Mouse (Mus musculus) Patski (cell line): ENCODE measurements at regions not wholly inside any gene's neighbourhood (a gene's known extent, or its start where the extent isn't known, plus 50 kb on each side); places are given as distances from the start of the nearest gene placed in this dataset.

Experiments
- ATAC-seq: fragments of 100-300 bp; one replicate; pipeline ENCODE4 v1.8.0; 2021
- CTCF ChIA-PET: fragments of 350-600 bp; sonication (Branson Sonifier 250); formaldehyde crosslinking; loops from one replicate; lab custom pipeline; 2022; ENCODE audit warnings: inconsistent platforms; lab: Charles Lee
- POLR2A ChIA-PET: fragments of 350-600 bp; sonication (Branson Sonifier 250); formaldehyde crosslinking; loops from one replicate; lab custom pipeline; 2022; ENCODE audit warnings: antibody characterized with exemption, inconsistent platforms; lab: Charles Lee
- DNase-seq: peaks from one replicate; pipeline ENCODE4 v3.0.0-alpha.2; 2011; ENCODE audit warnings: low read depth, low spot score
- H3K27me3 ChIP-seq: fragments of 371-371 bp; one replicate; pipeline ENCODE4 v1.5.1; 2021
- CTCF ChIP-seq: fragments of 100-300 bp; IDR thresholded peaks from one replicate; pipeline ENCODE4 v1.5.1; 2021
- in situ Hi-C: fragments of 300-500 bp; cut with MboI; formaldehyde crosslinking; loops from 3 replicates; pipeline ENCODE4 v1.11.1; 2018; ENCODE audit warnings: low pct_unique_long_range_greater_than_20kb, mixed read lengths

DNA sequence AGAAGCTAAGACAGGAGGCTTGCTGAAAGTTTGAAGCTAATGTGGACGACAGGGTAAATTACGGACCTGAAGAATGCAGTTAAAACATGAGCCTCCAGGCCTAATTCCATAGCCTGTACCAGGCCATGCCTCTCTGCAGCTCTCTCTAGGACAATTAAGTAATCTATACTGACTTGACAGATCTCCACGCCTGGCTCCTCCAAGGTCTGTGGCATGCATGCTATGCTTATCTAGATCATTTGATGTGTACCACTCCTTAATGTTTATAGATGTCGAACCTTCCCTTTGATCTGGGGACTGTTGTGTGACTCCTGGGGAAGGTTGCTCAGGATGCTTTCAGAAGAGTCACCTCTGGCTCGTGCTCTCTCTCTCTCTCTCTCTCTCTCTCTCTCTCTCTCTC, 62.2 kb upstream of the Cd55 start:
- ChIA-PET CTCF (no interaction called here), POLR2A (no interaction called here)
- ATAC-seq (no peak), DNase-seq (no peak)
- in situ Hi-C loops = no loop called here
- H3K27me3 ChIP-seq = peaks cover 3% of the 10 kb centered on the region
- no peak for TF ChIP-seq CTCF

DNA sequence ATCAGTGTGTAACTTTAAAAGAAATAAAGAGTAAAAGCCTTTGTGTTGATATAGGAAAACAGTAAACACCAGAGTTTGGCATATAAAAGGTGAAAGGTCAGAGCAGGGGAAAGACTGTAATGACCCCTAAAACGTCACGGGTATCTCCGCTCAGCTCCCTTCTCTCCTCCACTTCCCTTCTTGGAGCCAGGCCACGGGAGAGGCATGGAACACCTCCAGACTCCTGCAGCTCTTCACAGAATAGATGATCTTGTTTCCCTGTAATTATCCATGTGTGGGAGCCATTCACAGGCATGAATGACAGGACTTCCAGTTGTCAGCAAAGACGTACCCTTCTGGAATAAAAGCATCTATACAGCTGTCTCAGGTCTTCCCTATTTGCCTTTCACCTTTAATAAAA, 55.3 kb upstream of the Cd55 start:
- ChIA-PET CTCF (no interaction called here), POLR2A (no interaction called here)
- in situ Hi-C loops = no loop called here
- no peak for TF ChIP-seq CTCF
- no peak for DNase-seq
- no peak for ATAC-seq
- H3K27me3 ChIP-seq = no peaks in the 10 kb centered on the region

DNA sequence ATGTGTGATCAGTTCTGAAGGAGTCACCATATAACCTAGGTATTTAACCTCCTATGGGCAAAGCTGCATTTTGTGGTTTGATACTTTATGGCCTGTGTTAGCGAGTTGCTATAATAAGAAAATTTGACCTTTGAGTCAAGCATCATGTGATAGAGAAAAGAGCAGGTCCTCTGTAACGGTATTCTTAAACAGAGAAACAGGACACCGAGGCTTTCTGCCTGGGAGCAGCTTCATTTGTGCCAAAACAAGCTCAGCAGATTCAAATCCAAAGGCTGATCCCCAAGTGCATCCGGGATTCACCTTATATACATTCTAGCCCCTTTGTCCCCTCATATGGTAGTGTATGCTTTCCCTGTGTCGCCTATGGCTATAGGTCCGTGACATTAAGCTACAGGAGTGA, 54.1 kb upstream of the Cd55 start:
- ATAC-seq = no peak
- ChIA-PET POLR2A (no interaction called here), CTCF (interaction anchor here (0.9 kb wide), 1 partner anchor 10 kb away, joined by 3 read pairs; no protein-coding TSS in a partner anchor)
- TF ChIP-seq CTCF = no peak
- H3K27me3 ChIP-seq = no peaks in the 10 kb centered on the region
- in situ Hi-C loops = no loop called here
- no peak for DNase-seq

DNA sequence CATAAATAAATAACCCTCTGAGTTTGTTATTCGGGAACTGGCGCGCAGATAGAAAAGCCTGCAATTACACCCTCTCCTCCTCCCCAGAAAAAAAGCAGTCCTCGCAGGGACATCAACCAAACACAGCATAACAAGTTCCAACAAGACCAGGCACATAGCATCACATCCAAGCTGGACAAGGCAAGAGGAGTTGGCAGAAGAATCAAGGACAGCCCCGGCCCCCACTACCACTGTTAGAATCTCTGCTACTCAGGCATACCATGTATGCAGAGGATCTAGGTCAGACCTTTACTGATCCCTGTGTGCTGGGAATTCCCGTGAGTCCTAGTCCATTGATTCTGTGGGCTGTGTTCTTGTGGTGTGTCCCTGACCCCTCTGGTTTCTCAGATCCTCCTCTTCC, 52.8 kb upstream of the Cd55 start:
- no peak for DNase-seq
- TF ChIP-seq CTCF = no peak
- in situ Hi-C loops = no loop called here

DNA sequence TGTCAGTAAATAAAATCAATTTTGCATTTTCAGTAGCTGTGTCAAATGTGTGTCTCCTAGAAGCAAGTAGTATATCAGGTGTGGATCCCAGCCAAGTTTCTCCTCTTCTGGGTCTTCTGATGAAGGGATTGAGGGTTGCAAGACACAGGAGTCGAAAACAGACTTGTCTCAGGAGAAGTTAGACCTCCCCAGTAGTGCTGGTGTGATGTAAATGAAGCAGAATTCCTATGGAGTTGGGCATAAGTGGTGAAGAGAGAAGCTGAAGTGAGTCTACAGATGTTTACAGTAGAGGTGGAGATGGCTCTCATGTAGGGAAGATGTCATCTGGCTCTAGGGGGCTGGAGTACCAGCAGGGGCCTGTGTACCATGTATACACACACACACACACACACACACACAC, 50.9 kb upstream of the Cd55 start:
- DNase-seq (no peak), ATAC-seq (no peak)
- TF ChIP-seq CTCF = no peak
- POLR2A ChIA-PET = no interaction called here
- no peaks in the 10 kb centered on the region for H3K27me3 ChIP-seq
- in situ Hi-C loops = no loop called here
- CTCF ChIA-PET = interaction anchor here (0.6 kb wide), 1 partner anchor 16 kb away, joined by 3 read pairs; no protein-coding TSS in a partner anchor

More for the DNA sequence above, 52.8 kb upstream of the Cd55 start:
- POLR2A ChIA-PET = no interaction called here
- no peak for ATAC-seq
- CTCF ChIA-PET = no interaction called here
- H3K27me3 ChIP-seq = no peaks in the 10 kb centered on the region

DNA sequence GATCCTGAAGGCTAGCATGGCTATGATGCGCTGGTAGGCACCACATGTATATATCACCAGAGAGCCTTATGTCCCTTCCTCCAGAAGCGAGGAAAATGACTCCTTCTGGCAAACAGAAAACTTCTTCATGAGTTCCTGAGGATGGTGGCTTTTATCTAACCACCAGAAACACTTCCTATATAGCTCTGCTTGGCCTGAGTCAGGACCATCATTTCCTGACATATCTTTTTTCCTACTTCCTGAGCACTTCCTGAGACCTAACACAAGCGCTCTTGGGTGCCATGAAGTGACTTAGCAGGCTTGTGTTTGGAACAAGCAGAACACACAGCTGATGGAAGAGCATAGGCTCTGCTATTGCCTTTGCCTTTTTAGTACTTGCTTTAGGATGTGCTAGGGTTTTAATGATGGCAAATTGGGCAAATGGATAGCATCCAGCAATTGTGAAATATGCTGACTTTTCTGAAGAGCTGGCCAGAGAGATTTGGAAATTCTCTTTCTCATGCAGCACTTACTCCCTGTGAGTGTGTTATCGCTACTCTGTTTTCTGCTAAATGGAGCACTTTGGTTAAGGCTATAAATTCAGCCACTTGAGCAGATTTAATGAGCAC, 50.4 kb upstream of the Cd55 start:
- ATAC-seq (no peak), DNase-seq (no peak)
- CTCF ChIA-PET = interaction anchor here (0.6 kb wide), 1 partner anchor 15 kb away, joined by 3 read pairs; no protein-coding TSS in a partner anchor
- in situ Hi-C loops = no loop called here
- POLR2A ChIA-PET = no interaction called here
- no peak for TF ChIP-seq CTCF
- no peaks in the 10 kb centered on the region for H3K27me3 ChIP-seq
